Mouse (Mus musculus): ENCODE measurements around the gene Lsm5.
A peak's percentile ranks its signal among the peaks of the same experiment; 100 is the strongest.

DNA sequence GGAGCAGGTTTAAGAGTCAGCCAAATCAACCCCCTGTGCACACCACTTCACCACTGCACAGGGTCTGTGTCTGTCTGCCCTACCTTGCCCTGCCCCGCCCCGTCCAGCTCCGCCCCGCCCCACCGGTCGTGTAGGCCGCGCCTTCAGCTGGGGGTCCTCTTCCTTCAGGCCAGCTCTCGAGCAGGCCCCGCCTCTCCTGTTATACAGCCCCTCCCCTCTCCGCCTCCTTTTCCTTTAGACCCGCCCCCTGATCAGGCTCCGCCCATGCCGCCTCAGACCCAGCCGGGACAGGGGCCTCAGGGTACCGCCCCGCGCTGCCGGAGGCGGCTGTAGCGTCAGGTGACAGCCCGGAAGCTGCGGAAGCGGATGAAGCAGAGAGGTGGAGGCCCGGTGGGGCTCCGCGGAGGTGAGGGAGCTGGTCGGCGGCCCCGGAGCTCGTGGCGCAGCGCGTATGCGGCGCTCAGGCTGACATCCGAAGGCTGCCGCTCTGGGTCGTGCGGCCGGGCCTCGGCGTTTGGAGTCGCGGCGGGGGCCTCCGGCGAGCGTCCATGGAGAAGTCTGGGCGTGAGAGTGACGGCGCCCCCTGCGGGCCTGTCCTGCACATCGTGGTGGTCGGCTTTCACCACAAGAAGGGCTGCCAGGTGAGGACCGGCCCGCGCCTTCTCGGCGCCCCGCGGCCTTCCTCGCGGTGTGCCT is 10.2 kb upstream of the Lsm5 start, which contains the start of gene Avl9:
- TF ChIP-seq POLR2AphosphoS5 (IDR thresholded peaks at IDR 0.05; ENCODE audit: insufficient replicate concordance, low read depth, low read length), result no peak
- TF ChIP-seq CTCF (IDR thresholded peaks at IDR 0.05; ENCODE audit: low read depth, low read length), result peak; percentile 40; the same call in 1 of the 2 replicates
- no peak for TF ChIP-seq GATA1 (IDR thresholded peaks at IDR 0.05; ENCODE audit: borderline replicate concordance, low read length)
- TF ChIP-seq GATA2 (IDR thresholded peaks at IDR 0.05; ENCODE audit: borderline replicate concordance, low read depth, low read length), result no peak
